Mouse (Mus musculus) brain, embryonic 14.5 days (tissue): ENCODE results near the gene Fastkd3.

ENCODE experiments used
- CTCF ChIP-seq: fragments of 200-500 bp; IDR thresholded peaks from 2 replicates; pipeline ENCODE4 v1.5.1; 2012; ENCODE audit warnings: inconsistent platforms, mild to moderate bottlenecking, moderate library complexity, borderline replicate concordance; ENCODE audit not compliant: insufficient read depth, insufficient read length; ENCODE audit errors: extremely low read depth
- POLR2A ChIP-seq: fragments of 200-500 bp; IDR thresholded peaks from 2 replicates; pipeline ENCODE4 v1.6.1; 2012; ENCODE audit warnings: mild to moderate bottlenecking, inconsistent platforms, borderline replicate concordance; ENCODE audit not compliant: poor library complexity, insufficient read depth, insufficient read length, severe bottlenecking; ENCODE audit errors: extremely low read depth

DNA sequence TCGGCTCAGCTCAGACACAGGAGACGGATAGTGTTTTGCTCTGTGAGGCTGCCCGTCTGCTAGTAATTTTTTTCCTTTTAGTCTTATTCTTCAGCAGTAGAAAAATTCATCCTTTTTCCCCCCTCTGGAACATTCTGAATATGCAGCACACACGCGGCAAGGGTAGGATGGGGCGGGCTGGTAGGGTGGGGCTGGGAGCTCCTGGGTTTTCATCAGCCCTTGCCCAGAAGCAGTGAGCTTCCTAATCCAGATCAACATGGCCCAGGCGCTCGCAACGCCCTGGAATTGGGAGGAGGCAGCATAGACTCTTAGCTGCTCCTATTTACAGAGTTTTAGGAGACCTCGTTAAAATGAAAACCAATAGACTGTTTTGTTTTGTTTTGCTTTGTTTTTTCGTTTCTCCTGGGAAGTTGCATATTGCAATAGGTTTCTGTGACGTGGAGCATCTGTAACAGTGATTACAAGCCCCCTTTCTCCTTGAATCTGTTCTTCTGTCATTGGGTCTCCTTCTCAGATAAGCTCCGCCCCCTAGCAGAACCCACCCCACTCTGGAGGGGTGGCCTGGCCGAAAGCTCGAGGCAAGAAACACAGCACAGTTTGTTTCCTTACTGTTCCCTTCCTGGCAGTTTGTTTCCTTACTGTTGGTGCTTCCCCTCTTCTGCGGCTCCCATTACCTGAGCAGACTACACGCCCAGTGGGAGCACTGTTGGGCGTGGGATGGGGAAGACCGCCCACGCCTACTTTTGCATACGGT is 25.8 kb downstream of the Fastkd3 start:
- TF ChIP-seq CTCF (no peak), POLR2A (no peak)
